Mouse (Mus musculus) right cerebral cortex, postnatal 14 days (tissue): ENCODE measurements at regions not wholly inside any gene's neighbourhood (a gene's known extent, or its start where the extent isn't known, plus 50 kb on each side); places are given as distances from the start of the nearest gene placed in this dataset.
A peak's percentile ranks its signal among the peaks of the same experiment; 100 is the strongest.
"Not testable (repeated sequence)": the region's sequence is repeated elsewhere in the genome, so short reads cannot be mapped to it uniquely, and the experiment has no call there.

Experiments
- DNase-seq: peaks from one replicate; pipeline ENCODE4 v3.0.0; 2022

- no peak for DNase-seq
These were observed 469.2 kb downstream of the Epha7 start for GRCm38 (mm10) chr4:29282169-29282568.

GRCm38 (mm10) chr4:29301348-29301747 is 488.4 kb downstream of the Epha7 start:
- DNase-seq = peak; percentile 7

- DNase-seq = no peak
These were observed 491.0 kb downstream of the Epha7 start for GRCm38 (mm10) chr4:29303951-29304350.

- no peak for DNase-seq
These were observed 494.3 kb downstream of the Epha7 start for GRCm38 (mm10) chr4:29307245-29307644.

- DNase-seq = no peak
These were observed 511.0 kb downstream of the Epha7 start for GRCm38 (mm10) chr4:29323921-29324320.

GRCm38 (mm10) chr4:29329145-29329544 is 516.2 kb downstream of the Epha7 start:
- no peak for DNase-seq

GRCm38 (mm10) chr4:29331747-29332146 is 518.8 kb downstream of the Epha7 start:
- DNase-seq = no peak

GRCm38 (mm10) chr4:29337245-29337644 is 524.3 kb downstream of the Epha7 start:
- no peak for DNase-seq

- no peak for DNase-seq
These were observed 549.3 kb downstream of the Epha7 start for GRCm38 (mm10) chr4:29362191-29362590.

- DNase-seq = no peak
These were observed 576.4 kb downstream of the Epha7 start for GRCm38 (mm10) chr4:29389282-29389681.

- DNase-seq = no peak
These were observed 577.4 kb downstream of the Epha7 start for GRCm38 (mm10) chr4:29390333-29390732.

GRCm38 (mm10) chr4:29402143-29402542 is 589.2 kb downstream of the Epha7 start:
- DNase-seq = no peak

- DNase-seq = no peak
These were observed 601.7 kb downstream of the Epha7 start for GRCm38 (mm10) chr4:29414616-29415015.

- DNase-seq = no peak
These were observed 607.4 kb downstream of the Epha7 start for GRCm38 (mm10) chr4:29420198-29420792.

GRCm38 (mm10) chr4:29431493-29431892 is 618.6 kb downstream of the Epha7 start:
- not testable (repeated sequence) for DNase-seq

- no peak for DNase-seq
These were observed 650.4 kb downstream of the Epha7 start for GRCm38 (mm10) chr4:29463329-29463728.

- DNase-seq = no peak
These were observed 653.4 kb downstream of the Epha7 start for GRCm38 (mm10) chr4:29466315-29466714.

- no peak for DNase-seq
These were observed 667.6 kb downstream of the Epha7 start for GRCm38 (mm10) chr4:29480384-29481092.

GRCm38 (mm10) chr4:29481093-29481715 is 668.3 kb downstream of the Epha7 start:
- DNase-seq = no peak

- no peak for DNase-seq
These were observed 669.5 kb downstream of the Epha7 start for GRCm38 (mm10) chr4:29482407-29482806.

- no peak for DNase-seq
These were observed 687.9 kb downstream of the Epha7 start for GRCm38 (mm10) chr4:29500844-29501243.

GRCm38 (mm10) chr4:29525051-29525450 is 712.1 kb downstream of the Epha7 start:
- DNase-seq = peak; percentile 7

- DNase-seq = peak; percentile 70
These were observed 713.1 kb downstream of the Epha7 start for GRCm38 (mm10) chr4:29525769-29526658.
